Mouse (Mus musculus): ENCODE data around the gene Krtap10-10.
"Not testable (repeated sequence)": the region's sequence is repeated elsewhere in the genome, so short reads cannot be mapped to it uniquely, and the experiment has no call there.

The Krtap10-10 gene

DNA sequence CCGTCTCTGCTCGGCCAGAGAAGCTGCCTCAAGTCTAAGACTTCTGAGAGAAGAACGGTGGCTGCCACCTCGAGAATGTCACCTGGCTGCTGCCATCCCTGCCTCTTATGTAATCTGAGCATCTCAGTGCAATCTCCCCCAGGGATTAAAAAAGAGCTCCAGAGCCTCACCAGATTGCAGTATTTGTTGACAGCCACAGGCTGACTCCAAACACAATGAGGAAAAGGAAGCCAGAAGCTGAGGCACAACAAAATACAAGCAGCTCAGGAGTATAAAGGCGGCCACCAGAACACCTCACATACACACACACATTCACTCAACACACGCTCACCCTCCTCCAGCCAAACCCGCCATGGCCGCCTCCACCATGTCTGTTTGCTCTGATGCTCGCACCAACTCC, at the start of gene Krtap10-10:
TSS of gene Krtap10-10 (plus strand) at position 301 of the 400 bp plus-strand sequence.
- no peak for DNase-seq (ENCODE audit: low spot score in 2 of 2)

DNA sequence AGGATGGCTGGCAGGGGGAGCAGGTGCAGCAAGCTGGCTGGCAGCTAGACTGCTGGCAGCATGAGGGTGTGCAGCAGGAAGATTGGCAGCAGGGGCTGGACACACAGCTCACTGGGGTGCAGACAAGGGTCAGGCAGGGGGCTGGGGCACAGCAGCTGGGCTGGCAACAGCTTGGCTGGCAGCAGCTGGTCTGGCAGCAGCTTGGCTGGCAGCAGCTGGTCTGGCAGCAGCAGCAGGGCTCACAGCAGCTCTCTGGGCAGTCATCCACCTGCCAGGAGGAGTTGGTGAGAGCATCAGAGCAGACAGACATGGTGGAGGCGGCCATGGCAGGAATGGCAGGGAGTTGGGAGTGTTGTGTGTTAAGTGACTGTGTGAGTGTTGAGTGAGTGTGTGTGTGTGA, 47.9 kb upstream of the Krtap10-10 start, which contains the start of gene Gm7137:
TSS of gene Gm7137 (minus strand) at position 325 of the 400 bp plus-strand sequence.
- DNase-seq (ENCODE audit: low spot score in 2 of 2), result not testable (repeated sequence)

DNA sequence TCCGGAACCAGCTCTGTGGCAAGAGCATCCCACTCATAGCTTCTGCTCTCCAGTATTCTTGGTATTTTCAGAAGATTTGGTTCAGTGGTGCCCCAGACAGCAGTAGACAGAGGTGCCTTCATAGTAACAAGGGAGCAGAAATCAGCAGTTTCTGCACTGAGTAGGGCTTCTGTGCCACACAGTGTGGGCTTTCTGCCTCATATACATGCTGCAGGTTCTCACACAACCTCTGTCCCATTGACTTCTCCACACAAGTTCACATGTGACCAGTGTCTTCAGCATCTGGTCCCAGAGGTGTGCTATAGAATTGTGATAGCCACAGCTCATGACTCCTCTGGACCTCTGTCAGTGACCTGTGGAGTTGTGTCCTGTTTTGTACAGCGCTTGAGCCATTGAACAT, 47.1 kb upstream of the Krtap10-10 start:
- DNase-seq (ENCODE audit: low spot score in 2 of 2), result no peak

DNA sequence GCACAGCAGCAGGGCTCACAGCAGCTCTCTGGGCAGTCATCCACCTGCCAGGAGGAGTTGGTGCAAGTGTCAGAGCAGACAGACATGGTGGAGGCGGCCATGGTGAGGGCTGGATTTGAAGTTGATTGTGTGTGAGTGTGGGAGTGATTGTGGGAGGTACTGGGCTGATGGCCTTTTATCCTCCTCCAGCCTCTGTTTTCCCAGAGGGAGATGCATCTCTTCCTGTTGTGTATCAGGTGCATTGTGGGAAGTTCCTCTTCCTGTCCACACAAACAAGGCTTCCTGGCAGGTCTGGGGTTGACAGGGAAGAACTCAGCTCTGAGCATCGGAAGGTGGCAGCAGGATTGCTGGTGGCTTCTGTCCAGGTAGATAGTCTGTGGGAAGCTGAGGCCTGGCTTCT, 40.8 kb upstream of the Krtap10-10 start, which contains the start of gene Gm9639:
TSS of gene Gm9639 (minus strand) at position 101 of the 400 bp plus-strand sequence.
- no peak for DNase-seq (ENCODE audit: low spot score in 2 of 2)

DNA sequence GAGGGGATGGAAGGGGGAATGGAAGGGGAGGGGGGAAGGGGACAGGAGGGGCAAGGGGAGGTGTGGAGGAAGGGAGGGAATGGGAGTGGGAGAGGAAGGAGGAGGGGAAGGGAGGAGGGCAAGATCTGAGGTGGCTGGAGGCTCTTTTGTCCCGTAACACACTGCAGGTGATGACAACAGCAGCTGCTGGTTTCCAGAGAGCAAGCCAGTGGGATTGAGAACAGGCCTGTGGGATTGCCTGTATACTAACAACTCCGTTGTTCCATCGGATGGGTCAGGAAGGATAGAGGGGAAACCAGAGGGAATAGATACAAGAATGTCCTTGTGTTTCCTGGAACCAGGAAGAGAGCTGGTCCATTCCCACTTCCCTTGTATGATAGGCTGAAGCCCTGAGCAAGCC, 38.1 kb upstream of the Krtap10-10 start:
- DNase-seq (ENCODE audit: low spot score in 2 of 2), result no peak

DNA sequence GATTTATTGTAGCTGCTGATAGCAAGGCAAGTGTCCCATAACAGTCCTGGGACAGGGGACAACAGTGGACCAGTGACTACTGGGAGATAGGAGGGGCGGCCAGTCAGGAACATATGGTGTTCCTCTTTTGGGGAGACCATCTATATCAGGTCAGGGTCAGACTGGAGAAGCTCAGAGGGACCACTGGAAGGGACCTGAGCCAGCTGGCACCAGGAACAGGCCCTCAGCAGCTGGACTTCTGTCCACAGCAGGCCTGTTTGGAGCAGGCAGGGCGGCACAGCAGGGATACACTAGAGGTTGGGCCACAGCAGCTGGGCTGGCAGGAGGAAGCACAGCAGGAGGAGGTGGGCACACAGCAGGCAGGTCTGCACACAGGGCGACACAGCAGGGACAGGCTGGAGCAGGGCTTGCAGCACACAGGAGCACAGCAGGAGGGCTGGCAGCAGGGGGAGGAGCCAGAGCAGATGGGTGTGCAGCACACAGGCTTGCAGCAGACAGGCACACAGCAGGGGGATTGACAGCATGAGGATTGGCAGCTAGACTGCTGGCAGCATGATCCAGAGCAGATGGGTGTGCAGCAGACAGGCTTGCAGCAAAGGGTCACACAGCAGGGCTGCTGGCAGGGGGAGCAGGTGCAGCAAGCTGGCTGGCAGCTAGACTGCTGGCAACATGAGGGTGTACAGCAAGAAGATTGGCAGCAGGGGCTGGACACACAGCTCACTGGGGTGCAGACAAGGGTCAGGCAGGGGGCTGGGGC, 37.4 kb upstream of the Krtap10-10 start:
- not testable (repeated sequence) for DNase-seq (ENCODE audit: low spot score in 2 of 2)

DNA sequence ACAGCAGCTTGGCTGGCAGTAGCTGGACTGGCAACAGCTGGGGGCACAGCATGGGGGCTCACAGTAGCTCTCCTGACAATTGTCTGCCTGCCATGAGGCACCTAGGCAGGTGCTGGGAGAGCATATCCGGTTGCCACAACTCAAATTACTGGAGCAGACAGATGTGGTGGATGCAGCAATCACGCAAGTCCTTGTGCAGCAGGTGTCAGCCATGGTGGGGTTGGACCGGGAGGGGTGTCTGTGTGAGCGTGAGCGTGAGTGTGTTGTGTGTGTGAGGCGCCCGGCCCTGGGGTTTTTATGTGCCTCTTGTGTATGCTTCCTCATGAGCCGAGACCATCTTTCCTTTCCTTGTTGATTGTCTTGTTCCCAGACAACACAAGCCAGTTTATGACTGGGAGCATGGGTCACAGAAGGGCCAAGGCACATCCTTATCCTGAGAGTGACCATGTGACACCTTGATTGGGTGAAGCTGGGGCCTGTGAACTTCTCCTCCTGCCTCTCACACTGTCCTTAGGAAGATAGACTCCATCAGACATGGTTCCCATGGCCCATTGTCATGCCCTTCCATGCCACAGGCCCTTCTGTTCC, 36.7 kb upstream of the Krtap10-10 start, which contains the start of gene Gm19668:
TSS of gene Gm19668 (minus strand) at position 213 of the 588 bp plus-strand sequence.
- DNase-seq (ENCODE audit: low spot score in 2 of 2), result no peak

DNA sequence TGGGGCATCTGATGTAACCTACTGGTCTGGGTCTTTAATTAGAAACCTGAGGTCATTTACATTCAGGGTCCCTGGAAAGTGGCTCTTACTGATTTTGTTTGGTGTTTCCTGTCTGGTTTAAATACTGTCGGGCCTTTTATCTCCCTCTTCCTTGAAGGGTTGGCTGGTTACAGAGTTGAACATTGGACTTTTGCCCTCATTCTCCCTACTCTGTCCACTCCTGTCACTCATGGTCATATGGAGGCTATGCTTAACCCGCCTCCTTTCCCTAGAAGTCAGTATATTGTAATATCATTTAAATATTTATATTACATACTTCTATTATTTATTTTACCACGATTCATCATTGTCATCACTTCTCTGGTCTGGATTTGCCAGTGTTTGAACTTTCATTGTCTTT, 31.7 kb upstream of the Krtap10-10 start:
- DNase-seq (ENCODE audit: low spot score in 2 of 2), result no peak

DNA sequence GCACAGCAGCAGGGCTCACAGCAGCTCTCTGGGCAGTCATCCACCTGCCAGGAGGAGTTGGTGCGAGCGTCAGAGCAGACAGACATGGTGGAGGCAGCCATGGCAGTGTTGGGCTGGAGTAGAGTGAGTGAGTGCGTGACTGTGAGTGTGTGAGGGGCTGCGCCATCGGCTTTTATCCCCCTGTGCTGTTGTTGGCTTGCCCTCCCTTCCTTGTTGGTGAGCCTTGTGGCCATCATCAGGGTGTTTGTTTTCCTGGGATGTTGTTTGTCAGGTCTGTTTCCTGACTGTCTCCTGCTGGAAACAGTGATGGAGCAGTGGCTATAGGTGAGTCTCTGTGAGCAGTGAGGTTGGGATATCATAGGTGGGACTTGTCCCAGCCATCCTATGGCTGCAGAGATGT, 24.0 kb upstream of the Krtap10-10 start, which contains the start of gene Gm9507:
TSS of gene Gm9507 (minus strand) at position 101 of the 400 bp plus-strand sequence.
- DNase-seq (ENCODE audit: low spot score in 2 of 2), result no peak

DNA sequence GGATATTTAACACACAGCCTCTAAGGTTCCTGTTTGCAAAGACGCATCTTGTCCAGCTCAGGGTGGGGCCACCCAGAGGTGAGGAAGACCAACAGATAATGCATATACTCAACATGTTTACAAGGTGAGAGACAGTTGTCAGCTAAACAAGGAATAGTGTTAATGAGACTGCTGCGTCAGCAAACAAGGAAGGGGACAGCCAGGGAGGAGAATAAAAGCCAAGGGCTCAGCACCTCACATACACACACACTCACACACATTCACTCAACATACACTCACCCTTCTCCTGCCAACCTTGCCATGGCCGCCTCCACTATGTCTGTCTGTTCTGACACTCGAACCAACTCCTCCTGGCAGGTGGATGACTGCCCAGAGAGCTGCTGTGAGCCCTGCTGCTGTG, 21.4 kb upstream of the Krtap10-10 start, which contains the start of gene Gm2696:
TSS of gene Gm2696 (plus strand) at position 301 of the 400 bp plus-strand sequence.
- DNase-seq (ENCODE audit: low spot score in 2 of 2), result no peak

DNA sequence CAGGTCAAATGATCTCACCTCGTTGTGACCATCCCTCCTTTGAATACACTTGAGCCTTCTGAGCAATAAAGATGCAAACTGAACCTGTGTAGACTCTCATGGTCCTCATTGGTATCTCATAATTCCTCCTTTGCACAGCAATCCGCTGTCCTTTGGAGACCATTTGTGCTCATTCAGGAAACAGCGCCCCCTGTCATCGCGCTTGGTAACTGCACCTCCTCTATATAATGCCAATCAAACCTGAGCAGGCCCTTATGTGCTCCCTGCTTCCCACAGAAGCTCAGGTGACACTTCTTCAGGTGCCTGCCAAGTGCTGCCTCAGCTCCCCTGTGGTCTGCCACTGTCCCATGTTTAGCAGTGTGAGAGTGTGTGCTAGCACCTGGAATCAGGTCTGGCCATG, 20.2 kb upstream of the Krtap10-10 start:
- DNase-seq (ENCODE audit: low spot score in 2 of 2), result peak in 1 of 2 experiments; percentile 69

DNA sequence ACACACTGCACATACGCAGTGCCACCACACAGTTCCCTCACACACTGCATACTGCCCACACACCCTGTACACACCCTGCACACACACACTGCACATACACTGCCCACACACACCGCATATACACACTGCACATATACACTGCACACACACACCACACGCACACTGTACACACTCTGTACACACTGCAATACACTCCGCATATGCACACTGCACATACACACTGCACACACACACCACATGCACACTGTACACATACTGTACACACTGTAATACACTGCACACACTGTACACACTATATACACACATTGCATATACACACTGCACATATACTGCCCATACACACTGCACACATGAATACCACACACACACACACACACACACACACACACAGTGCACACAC, 17.2 kb upstream of the Krtap10-10 start:
- no peak for DNase-seq (ENCODE audit: low spot score in 2 of 2)

DNA sequence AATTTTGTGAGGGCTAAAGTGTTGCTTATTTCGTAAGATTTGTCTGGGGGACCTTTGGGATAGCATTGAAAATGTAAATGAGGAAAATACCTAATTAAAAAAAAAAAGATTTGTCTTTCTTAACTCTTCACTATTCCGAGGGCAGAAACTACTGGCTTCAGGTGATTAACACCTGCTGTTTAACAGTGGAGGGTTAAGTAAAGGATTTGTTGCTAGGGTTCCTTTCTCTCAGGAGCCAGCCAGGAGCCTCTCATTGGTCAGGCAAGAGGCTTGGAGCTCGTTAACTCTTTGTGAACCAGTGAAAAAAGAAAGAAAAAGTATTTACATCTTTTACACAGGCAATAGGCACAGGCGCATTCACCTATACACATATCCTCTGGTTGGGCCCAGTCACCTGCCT, 16.5 kb upstream of the Krtap10-10 start:
- DNase-seq (ENCODE audit: low spot score in 2 of 2), result no peak

DNA sequence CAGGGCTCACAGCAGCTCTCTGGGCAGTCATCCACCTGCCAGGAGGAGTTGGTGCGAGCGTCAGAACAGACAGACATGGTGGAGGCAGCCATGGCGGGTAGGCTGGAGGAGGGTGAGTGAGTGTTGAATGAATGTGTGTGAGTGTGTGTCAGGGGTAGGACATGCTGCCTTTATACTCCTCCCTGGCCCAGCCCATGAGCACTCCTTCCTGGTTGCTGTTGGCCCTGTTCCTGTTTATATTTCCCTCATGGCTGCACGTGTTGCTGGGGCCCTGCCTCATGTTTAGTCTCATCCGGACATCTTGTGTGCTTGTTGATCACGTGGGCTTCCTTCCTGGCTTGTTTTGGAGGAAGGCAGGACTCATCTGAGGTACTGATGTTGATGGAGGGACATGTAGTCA, 8.8 kb upstream of the Krtap10-10 start, which contains the start of gene Krtap10-4:
TSS of gene Krtap10-4 (minus strand) at position 145 of the 400 bp plus-strand sequence.
- no peak for DNase-seq (ENCODE audit: low spot score in 2 of 2)

DNA sequence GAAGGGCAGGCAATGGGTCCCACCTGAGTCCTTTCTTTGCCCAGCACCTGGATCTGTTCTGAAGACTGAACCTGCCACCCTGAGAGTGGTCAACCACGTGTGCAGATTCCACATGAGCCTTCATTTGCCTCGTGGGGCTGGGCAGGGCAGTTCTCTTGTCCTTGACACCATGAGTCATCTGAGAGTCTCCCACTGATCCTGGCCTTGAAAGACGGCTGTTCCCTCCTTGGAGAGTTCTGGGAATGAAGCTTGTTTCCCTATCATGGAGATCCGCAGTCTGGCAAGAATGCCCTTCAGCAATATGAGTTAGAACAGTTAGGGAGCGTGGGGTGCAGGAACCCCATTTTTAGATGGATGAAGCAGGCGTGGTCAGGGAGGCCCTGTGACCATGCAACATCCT, 3.3 kb downstream of the Krtap10-10 start:
- no peak for DNase-seq (ENCODE audit: low spot score in 2 of 2)

DNA sequence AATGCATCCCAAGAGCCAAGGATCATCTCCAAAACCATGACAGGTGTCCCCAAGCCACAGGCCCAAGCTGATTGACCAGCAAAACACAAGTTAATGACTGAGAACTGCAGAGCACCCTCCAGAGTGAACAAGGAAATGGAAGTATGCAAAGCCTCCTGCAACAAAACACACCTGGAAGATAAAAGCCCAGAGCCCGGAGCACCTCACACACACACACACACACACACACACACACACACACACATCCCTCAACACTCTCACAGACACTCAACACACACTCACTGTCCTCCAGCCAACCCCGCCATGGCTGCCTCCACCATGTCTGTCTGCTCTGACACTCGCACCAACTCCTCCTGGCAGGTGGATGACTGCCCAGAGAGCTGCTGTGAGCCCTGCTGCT, 10.8 kb downstream of the Krtap10-10 start, which contains the start of gene Gm36176:
TSS of gene Gm36176 (plus strand) at position 301 of the 400 bp plus-strand sequence.
- no peak for DNase-seq (ENCODE audit: low spot score in 2 of 2)

DNA sequence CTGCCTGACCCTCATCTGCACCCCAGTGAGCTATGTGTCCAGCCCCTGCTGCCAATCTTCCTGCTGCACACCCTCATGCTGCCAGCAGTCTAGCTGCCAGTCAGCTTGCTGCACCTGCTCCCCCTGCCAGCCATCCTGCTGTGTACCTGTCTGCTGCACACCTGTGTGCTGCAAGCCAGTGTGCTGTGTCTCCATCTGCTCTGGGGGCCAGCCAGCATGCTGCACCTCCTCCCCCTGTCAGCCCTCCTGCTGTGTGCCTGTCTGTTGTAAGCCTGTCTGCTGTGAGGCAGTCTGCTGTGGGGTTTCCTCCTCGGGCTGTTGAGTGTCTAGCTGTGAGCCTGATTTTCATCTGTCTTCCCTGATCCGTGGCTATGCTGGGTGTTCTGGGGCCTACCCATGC, 11.2 kb downstream of the Krtap10-10 start:
- no peak for DNase-seq (ENCODE audit: low spot score in 2 of 2)

DNA sequence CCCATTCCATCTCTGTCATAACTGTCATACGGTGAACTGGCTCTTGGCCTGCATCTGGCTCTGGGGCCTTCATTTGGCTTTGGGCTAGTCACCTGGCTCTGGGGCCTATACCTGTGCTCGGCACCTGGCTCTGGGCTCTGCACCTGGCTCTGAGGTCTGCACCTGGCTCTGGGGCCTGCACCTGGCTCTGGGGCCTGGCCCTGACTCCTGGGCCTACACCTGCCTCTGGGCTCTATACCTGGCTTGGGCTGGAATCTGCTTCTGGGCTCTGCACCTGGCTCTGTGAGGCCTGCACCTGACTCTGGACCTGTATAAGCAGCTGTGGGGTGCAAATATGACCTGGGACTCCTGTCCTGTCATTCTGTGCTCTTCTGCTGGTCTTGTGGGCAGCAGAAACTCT, 11.8 kb downstream of the Krtap10-10 start:
- DNase-seq (ENCODE audit: low spot score in 2 of 2), result no peak

DNA sequence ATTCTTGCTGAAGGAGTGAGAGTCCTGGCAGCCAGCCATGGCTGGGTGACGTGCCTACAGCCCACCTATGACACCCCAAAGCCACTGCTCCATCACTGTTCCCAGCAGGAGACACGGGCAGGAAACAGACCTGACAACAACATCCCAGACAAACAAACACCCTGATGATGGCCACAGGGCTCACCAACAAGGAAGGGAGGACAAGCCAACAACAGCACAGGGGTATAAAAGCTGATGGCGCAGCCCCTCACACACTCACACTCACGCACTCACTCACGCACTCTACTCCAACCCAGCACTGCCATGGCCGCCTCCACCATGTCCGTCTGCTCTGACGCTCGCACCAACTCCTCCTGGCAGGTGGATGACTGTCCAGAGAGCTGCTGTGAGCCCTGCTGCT, 16.8 kb downstream of the Krtap10-10 start, which contains the start of gene Gm10318:
TSS of gene Gm10318 (plus strand) at position 301 of the 400 bp plus-strand sequence.
- no peak for DNase-seq (ENCODE audit: low spot score in 2 of 2)

DNA sequence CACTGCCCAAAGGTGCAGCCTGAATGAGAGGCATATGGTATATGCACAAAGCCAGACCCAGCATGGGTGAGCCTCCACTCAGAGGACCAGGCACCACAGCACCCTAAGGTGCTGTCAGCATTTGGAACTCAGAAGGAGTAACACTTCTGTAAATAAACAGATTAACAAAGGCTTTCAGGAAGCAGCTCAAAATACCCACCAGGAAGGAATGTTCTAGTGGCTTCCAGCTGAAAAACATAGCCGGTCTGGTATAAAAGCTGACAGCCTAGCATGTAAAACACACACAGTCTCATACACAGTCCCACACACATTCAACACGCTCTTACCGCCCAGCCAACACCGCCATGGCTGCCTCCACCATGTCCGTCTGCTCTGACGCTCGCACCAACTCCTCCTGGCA, 25.9 kb downstream of the Krtap10-10 start, which contains the start of gene Gm3285:
TSS of gene Gm3285 (plus strand) at position 301 of the 400 bp plus-strand sequence.
- no peak for DNase-seq (ENCODE audit: low spot score in 2 of 2)

DNA sequence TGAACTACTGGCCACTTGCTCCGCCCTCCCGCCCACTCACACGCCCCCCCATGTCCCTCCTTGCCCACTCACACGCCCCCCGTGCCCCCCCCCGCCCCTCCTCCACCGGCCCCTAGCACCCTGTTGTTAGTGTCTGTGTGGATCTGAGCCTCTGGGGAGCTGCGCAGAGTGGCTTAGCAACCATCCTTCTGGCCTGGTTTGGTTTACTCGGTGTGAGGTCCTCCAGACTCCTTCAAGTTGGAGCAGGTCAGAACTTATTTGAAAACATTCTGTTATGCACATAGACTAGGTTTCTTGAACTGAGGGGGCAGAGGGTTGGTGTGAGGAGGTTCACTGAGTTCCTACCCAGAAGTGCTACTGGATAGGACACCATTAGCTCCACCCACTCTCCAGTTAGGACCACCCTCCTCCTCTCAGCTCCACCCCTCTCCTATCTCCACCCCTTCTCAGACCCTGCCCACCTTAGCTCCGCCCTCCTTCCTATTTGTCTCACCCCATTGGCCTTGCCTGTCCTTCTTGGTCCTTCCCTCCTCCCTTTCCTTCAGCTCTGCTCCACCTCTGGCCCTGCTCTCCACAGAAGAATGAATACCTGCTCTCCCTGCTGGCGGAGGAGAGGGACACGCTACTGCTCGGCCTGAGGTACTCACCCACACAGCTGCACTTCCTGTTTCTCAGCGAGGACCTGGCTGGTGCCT, 28.5 kb downstream of the Krtap10-10 start:
- DNase-seq (ENCODE audit: low spot score in 2 of 2), result peak in 1 of 2 experiments; percentile 38

DNA sequence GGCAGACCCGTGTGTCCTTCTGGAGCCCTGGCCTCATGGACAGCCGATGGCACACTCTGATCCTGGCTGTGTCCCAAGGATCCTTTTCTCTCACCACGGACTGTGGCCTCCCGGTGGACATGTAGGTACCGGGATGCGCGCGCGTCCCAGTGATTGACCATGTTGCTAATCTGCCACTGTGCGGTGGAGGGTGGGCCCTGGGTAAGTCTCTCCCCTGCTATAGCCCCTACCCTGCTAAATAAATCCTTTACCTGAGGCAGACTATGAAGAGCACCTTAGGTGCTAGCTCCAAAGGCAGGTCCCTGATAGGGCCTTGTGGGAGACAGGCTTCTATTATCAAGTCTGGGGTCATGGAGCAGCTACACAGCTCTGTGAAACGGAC, 29.0 kb downstream of the Krtap10-10 start:
- DNase-seq (ENCODE audit: low spot score in 2 of 2), result no peak
